18 mouse cellular contexts compared by ENCODE assay signal in the genomic region with DNA sequence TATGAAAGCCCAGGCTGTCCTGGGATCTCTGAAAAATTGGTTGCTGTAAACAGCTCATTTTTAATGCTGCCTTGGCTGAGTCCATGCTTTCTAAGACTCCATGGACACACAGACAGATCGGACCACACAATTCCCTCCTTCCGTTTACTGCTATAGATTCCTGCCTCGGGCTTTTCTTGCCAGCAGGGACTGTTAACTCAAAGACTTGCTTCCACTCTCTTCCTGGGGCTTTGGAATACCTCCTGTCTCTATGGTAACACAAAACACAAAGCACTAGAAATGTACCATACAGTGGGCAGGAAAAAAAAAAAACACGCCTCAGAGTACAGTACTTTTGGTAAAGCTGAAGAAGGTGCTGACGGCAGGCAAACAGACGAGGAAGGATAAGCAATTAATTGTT.
DNase-seq lines count a peak whose midpoint lies in the region; ATAC-seq and TF ChIP-seq lines count a peak whose summit lies in the region.
"Had no signal": no experiment of that assay in that cellular context is flagged by ENCODE, and none has a peak within 500 bp of the region (broad histone marks: within the 10 kb centered on the region; RNA-seq: fewer than 3 reads in every experiment).

No protein-coding gene starts in this region.

- no peaks in the 10 kb centered on the region for H3K9me3 ChIP-seq in hindbrain, embryonic 15.5 days
- H3K9me3 ChIP-seq: heart, embryonic 13.5 days; liver, embryonic 13.5 days had no signal

- H3K27ac ChIP-seq in layer of hippocampus, adult 2 months: peak overlapping the region; percentile 49; the same call in 1 of the 2 replicates
- peak overlapping the region; percentile 20; the same call in 1 of the 2 replicates for H3K27ac ChIP-seq in hindbrain, embryonic 15.5 days (replicated peaks)
- H3K27ac ChIP-seq: heart, embryonic 13.5 days; liver, embryonic 13.5 days had no signal

- ATAC-seq in hindbrain, embryonic 15.5 days (ENCODE audit: low FRiP score, low read depth): peak; percentile 38; the same call in 1 of the 2 replicates
- ATAC-seq: Patski had no signal

- 11% methylated on average over 6 of the region's 6 CpGs for WGBS in hindbrain, embryonic 15.5 days

- H3K36me3 ChIP-seq in hindbrain, embryonic 15.5 days: no peaks in the 10 kb centered on the region
- H3K36me3 ChIP-seq: heart, embryonic 13.5 days; liver, embryonic 13.5 days had no signal

- no peak overlapping the region for H3K9ac ChIP-seq in hindbrain, embryonic 15.5 days
- H3K9ac ChIP-seq: heart, embryonic 13.5 days; liver, embryonic 13.5 days had no signal

- TF ChIP-seq CTCF in layer of hippocampus, adult 2 months (conservative IDR thresholded peaks at IDR 0.05): no peak

- 0 out of 2 replicates have a peak overlapping the region, but pooled peaks have one; percentile 17 for H3K4me2 ChIP-seq in hindbrain, embryonic 15.5 days
- H3K4me2 ChIP-seq: heart, embryonic 13.5 days; liver, embryonic 13.5 days had no signal

- no peaks in the 10 kb centered on the region for H3K27me3 ChIP-seq in hindbrain, embryonic 15.5 days
- H3K27me3 ChIP-seq: heart, embryonic 13.5 days; liver, embryonic 13.5 days; Patski had no signal

- DNase-seq in layer of hippocampus, adult 2 months (ENCODE audit: low spot score in 2 of 2): no peak
- DNase-seq in layer of hippocampus, postnatal 36 days: no peak
- peak; percentile 33 to 48 for DNase-seq in right cerebral cortex, postnatal 10 days (ENCODE audit: low spot score in 2 of 2)
- no peak for DNase-seq in right cerebral cortex, adult 18-20 months
- no peak for DNase-seq in ovary, postnatal 14 days (ENCODE audit: low spot score)
- no peak for DNase-seq in gastrocnemius, postnatal 10 days
- no peak for DNase-seq in heart, adult 11 months
- DNase-seq: B cell, adult 2 months; cerebellum, adult 18-20 months; kidney, adult 2 months; kidney, postnatal 36 days; liver, embryonic 13.5 days; lung, postnatal 14 days; right cerebral cortex, postnatal 14 days; thymus, adult 2 months had no signal

- H3K4me3 ChIP-seq in layer of hippocampus, adult 2 months: no peak overlapping the region
- H3K4me3 ChIP-seq in hindbrain, embryonic 15.5 days: no peak overlapping the region
- H3K4me3 ChIP-seq: heart, embryonic 13.5 days; liver, embryonic 13.5 days had no signal

- H3K4me1 ChIP-seq in hindbrain, embryonic 15.5 days (replicated peaks): peaks cover 12% of the 10 kb centered on the region; the same call in 1 of the 2 replicates
- H3K4me1 ChIP-seq: liver, embryonic 13.5 days had no signal

Comparison
In these comparisons a context has a peak if more than half of its experiments do, and no peak if none do; other contexts are left out.
1. DNase-seq: peak in right cerebral cortex, postnatal 10 days (2 of 2); none in layer of hippocampus, adult 2 months (0 of 2), layer of hippocampus, postnatal 36 days (0 of 2), right cerebral cortex, adult 18-20 months (single experiment), ovary, postnatal 14 days (single experiment), gastrocnemius, postnatal 10 days (single experiment) and heart, adult 11 months (single experiment).